Mouse (Mus musculus): ENCODE results near the gene Spata6. TPM values are rescaled to one million over a fixed set of nuclear protein-coding genes. Genes with fewer than 3 reads are reported as not detected.

The Spata6 gene
- polyA plus RNA-seq (2015; fragmentation: Nextera tagmentation; extraction: Ambion mirVana) = 15.2 and 15.5 TPM in 2 replicates

DNA sequence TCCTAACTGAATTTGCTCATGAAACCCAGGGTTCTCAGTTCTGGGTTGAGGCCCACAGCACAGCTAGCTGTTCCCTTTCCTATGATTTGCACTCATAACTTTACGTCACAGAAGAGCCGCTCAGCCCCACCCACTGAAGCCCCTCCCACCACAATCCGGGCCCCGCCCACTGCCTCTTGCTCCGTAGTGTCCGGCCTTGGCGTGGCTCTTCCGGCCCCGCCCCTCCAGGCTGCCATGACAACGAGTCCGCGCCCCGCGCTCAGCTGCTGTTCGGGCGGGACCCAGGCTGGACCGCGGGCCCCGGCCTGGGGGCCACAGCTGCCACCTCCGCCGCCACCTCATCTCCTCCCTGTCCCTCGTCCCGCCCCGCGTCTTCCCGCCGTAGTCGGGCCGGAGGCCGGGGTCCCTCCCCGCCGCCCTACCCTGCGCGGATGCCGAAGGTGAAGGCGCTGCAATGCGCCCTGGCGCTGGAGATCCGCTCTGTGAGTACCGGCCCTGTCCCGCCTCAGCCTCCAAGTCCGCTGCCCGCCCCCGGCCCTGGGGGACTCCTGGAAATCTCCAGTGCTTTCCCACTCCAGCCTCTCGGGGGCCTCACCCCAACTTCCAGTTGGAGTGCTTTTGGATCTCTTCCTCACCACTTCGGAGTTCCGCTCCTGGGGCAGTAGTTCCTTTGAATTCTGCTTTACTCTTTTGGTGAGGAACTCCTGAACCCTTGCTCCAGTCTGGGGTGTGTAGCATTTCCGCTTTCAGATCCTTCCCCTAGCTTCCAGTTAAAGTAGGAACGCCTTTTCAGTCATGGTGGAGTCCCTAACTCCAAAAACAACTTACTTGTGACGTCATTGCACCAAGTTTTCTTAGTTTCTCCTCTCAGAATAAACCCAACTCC lies at the start of gene Spata6:
Gene Spata6 (plus strand): TSS at position 209 of the 886 bp plus-strand sequence.

Other genes with a start within 250 kb of the Spata6 start
- not detected in 2 replicates for gene Slc5a9, start 182.9 kb downstream of the Spata6 start, polyA plus RNA-seq (2015; fragmentation: Nextera tagmentation; extraction: Ambion mirVana)
- not detected in 2 replicates for gene Skint8, start 199.4 kb downstream of the Spata6 start, polyA plus RNA-seq (2015; fragmentation: Nextera tagmentation; extraction: Ambion mirVana)